Mouse (Mus musculus) limb, embryonic 13.5 days (tissue): ENCODE measurements around the gene Tmco4. TPM values are rescaled to one million over a fixed set of nuclear protein-coding genes. Genes with fewer than 3 reads are reported as not detected.

Experiments
- ATAC-seq: fragments of 200-750 bp; cut with Nextera tagmentation; 2 replicates; pipeline ENCODE4 v1.8.0; 2017; ENCODE audit warnings: low read depth, moderate number of reproducible peaks, moderate TSS enrichment; ENCODE audit not compliant: low FRiP score
- H3K27ac ChIP-seq: fragments of 300-500 bp; sonication (generic); 2 replicates; pipeline ENCODE4 v1.5.1; 2015; ENCODE audit warnings: inconsistent platforms, mild to moderate bottlenecking, moderate library complexity
- H3K27me3 ChIP-seq: fragments of 300-500 bp; sonication (generic); 2 replicates; pipeline ENCODE4 v1.6.1; 2015; ENCODE audit warnings: mild to moderate bottlenecking, inconsistent platforms
- H3K36me3 ChIP-seq: fragments of 300-500 bp; sonication (generic); 2 replicates; pipeline ENCODE4 v1.6.1; 2015; ENCODE audit warnings: inconsistent platforms, mild to moderate bottlenecking, moderate library complexity
- H3K4me1 ChIP-seq: fragments of 300-500 bp; sonication (generic); 2 replicates; pipeline ENCODE4 v1.6.1; 2015; ENCODE audit warnings: inconsistent platforms
- H3K4me2 ChIP-seq: fragments of 300-500 bp; sonication (generic); replicated peaks from 2 replicates; pipeline ENCODE4 v1.6.1; 2015; ENCODE audit warnings: inconsistent platforms, mild to moderate bottlenecking, moderate library complexity
- H3K4me3 ChIP-seq: fragments of 300-500 bp; sonication (generic); 2 replicates; pipeline ENCODE4 v1.5.1; 2015; ENCODE audit warnings: moderate library complexity, mild to moderate bottlenecking, inconsistent platforms
- H3K9ac ChIP-seq: fragments of 300-500 bp; sonication (generic); 2 replicates; pipeline ENCODE4 v1.6.1; 2015; ENCODE audit warnings: mild to moderate bottlenecking, inconsistent platforms
- H3K9me3 ChIP-seq: fragments of 300-500 bp; sonication (generic); 2 replicates; pipeline ENCODE4 v1.6.1; 2016; ENCODE audit warnings: inconsistent platforms
- WGBS: fragments of 180-500 bp; shearing (Covaris S2); methylation state at CpG from one replicate; pipeline ENCODE4 v1.1.7; 2015; 5-methylcytosine and 5-hydroxymethylcytosine counted together
- polyA plus RNA-seq: library from polyadenylated mRNA; unstranded; fragments of >200 nt; fragmentation: Nextera tagmentation; extraction: Ambion mirVana; gene quantifications from 2 replicates; pipeline ENCODE4 v1.2.1, GENCODE M21; 2015

Tmco4 gene
- polyA plus RNA-seq, 1 experiment from 2014 or later = 3.7 TPM

DNA sequence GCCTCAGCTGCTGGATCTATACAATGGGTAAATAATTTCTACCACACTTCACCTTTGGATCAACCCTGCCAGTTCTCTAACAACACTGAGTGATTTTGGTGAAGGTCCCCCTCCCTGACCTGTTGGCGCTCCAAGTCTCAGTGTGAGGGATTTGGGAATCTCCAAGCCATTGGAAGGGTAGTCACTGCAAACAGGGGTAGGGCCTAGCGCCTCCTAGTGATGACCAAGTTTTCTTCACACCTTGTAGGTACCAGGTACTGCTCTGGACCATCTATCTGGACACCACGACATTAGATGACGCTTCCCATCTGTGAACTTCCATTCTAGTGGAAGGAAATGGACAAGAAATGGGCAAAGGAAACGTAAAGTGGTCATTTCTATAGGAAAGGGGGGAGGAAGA, 103.2 kb downstream of the Tmco4 start:
- no peaks in the 10 kb centered on the region for H3K36me3 ChIP-seq
- H3K27me3 ChIP-seq = peaks cover 68% of the 10 kb centered on the region
- H3K4me2 ChIP-seq = peak overlapping the region; percentile 94
- no peak overlapping the region for H3K27ac ChIP-seq
- peaks cover 18% of the 10 kb centered on the region for H3K4me1 ChIP-seq
- no peaks in the 10 kb centered on the region for H3K9me3 ChIP-seq
- ATAC-seq = no peak
- peak overlapping the region; percentile 67 for H3K4me3 ChIP-seq
- H3K9ac ChIP-seq = no peak overlapping the region
- 15% methylated on average over 5 of the region's 5 CpGs for WGBS

DNA sequence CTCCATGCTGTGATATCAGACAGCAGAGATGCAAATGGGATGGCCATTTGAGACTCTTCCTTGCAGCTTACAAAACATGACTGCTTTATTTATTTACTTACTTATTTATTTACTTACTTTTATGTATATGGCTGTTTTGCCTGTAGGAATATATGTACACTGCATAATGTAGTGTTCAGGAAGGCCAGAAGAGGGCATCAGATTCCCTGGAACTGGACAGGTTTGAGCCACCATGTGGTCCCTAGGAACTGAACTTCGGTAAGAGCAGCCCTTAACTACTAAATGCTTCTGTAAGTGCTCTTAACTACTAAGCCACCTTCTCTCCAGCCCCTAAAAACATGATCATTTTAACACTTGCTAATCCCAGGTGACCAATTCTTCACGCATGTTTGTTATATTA, 105.6 kb downstream of the Tmco4 start:
- no peak for ATAC-seq
- Histone ChIP-seq H3K27me3 (peaks cover 44% of the 10 kb centered on the region), H3K9ac (no peak overlapping the region), H3K27ac (no peak overlapping the region), H3K4me1 (peaks cover 28% of the 10 kb centered on the region), H3K4me2 (no peak overlapping the region), H3K36me3 (peaks cover 14% of the 10 kb centered on the region; the same call in 1 of the 2 replicates), H3K4me3 (no peak overlapping the region), H3K9me3 (no peaks in the 10 kb centered on the region)
- 24% methylated on average over 2 of the region's 2 CpGs for WGBS

DNA sequence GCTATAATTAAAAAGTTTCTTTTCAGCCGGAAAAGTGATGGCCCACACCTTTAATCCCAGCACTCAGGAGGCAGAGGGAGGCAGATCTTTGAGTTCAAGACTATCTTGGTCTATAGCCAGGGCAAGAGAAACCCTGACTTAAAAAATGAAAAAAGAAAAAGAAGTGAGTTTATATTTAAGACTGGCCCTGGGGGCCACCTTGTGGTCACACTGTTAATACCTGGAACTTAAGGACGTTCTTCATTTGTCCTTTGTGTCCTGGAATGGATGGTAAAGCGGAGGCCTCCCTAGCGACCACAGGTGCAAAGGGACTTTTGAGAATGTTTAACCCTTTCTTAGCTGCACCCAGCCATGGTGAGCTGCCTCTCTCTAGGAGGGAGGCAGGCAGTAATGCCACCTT, 106.0 kb downstream of the Tmco4 start:
- H3K4me1 ChIP-seq = peaks cover 32% of the 10 kb centered on the region
- H3K27ac ChIP-seq = no peak overlapping the region
- H3K9ac ChIP-seq = no peak overlapping the region
- no peak overlapping the region for H3K4me3 ChIP-seq
- peaks cover 40% of the 10 kb centered on the region for H3K27me3 ChIP-seq
- H3K4me2 ChIP-seq = no peak overlapping the region
- no peak for ATAC-seq
- peaks cover 17% of the 10 kb centered on the region; the same call in 1 of the 2 replicates for H3K36me3 ChIP-seq
- 15% methylated on average over 4 of the region's 4 CpGs for WGBS
- H3K9me3 ChIP-seq = no peaks in the 10 kb centered on the region

DNA sequence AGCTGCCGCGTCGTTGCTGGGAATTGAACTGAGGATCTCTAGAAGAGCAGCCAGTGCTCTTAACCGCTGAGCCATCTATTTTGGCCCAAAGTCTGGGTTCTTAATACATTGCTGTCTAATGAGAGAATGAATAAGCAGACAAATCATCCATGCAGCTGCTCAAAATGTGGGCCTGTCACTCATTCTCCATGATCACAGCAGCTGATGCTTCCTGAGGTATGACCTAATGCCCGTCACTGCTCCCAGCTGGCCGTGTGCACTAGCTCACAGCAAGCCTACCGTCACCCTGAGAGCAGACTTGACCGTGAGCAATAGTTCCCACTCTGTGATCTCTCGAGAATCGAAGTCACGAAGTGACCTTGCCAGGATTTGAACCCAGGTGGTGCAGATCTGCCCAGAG, 106.8 kb downstream of the Tmco4 start:
- no peak for ATAC-seq
- Histone ChIP-seq H3K27ac (no peak overlapping the region), H3K27me3 (peaks cover 34% of the 10 kb centered on the region), H3K36me3 (peaks cover 20% of the 10 kb centered on the region), H3K4me3 (no peak overlapping the region), H3K4me2 (no peak overlapping the region), H3K9me3 (no peaks in the 10 kb centered on the region), H3K4me1 (peaks cover 29% of the 10 kb centered on the region), H3K9ac (no peak overlapping the region)
- whole genome bisulfite sequencing = 72% methylated on average over 11 of the region's 11 CpGs

DNA sequence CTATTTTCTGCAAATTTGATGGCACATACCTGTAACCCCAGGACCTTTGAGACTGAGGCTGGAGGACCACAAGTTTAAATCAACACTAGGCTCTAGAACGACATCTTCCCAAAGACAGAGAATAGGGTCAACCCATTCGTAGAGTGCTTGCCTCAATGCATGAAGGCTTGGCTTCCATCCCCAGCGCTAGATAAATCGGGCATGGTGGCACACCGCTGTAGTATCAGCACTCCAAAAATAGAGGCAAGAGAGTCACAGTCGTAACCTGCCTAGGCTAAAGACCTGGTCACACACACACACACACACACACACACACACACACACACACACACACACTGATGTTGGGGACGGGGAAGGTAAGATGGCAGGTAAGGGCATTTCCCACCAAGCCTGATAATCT, 107.6 kb downstream of the Tmco4 start:
- no peak overlapping the region for H3K4me2 ChIP-seq
- H3K36me3 ChIP-seq = peaks cover 28% of the 10 kb centered on the region
- H3K4me1 ChIP-seq = peaks cover 22% of the 10 kb centered on the region
- no peaks in the 10 kb centered on the region for H3K9me3 ChIP-seq
- H3K27me3 ChIP-seq = peaks cover 34% of the 10 kb centered on the region
- no peak overlapping the region for H3K9ac ChIP-seq
- 90% methylated on average over 7 of the region's 7 CpGs for WGBS
- ATAC-seq = no peak
- H3K4me3 ChIP-seq = no peak overlapping the region
- H3K27ac ChIP-seq = no peak overlapping the region

DNA sequence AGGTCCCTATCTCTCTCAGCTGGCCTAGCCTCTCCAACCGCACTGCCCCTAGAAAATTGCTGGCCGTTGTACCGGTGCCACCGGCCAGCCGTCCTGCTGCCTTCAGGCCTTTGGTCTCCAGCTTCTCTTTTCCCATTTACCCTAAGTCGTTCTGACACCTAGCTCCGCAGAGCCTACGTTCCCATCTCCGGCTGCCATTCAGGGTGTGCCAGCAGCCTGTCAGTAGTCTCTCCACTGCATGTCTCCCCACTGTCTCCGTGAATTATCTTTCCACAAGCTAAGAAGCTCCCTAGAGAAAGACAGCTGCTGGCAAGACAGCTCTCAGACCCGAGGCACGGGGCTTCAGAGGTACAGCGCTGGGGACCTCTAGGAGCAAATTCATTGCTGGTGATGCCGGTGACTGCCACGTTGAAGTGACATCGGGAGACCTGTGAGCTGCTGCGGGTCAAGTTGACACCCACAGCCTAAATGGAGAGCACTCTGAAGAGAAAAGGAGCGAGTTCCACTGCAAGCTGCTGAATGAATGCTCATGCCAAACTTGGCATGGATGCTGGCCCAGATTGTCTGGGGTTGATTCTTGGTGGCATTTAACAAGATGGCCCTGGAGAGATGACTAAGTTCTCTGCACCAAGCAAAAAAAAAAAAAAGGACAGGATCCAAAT, 108.7 kb downstream of the Tmco4 start:
- H3K27ac ChIP-seq = no peak overlapping the region
- no peaks in the 10 kb centered on the region for H3K9me3 ChIP-seq
- H3K4me1 ChIP-seq = peaks cover 22% of the 10 kb centered on the region
- peaks cover 25% of the 10 kb centered on the region for H3K27me3 ChIP-seq
- H3K4me2 ChIP-seq = no peak overlapping the region
- no peak overlapping the region for H3K9ac ChIP-seq
- WGBS = 76% methylated on average over 18 of the region's 18 CpGs
- H3K4me3 ChIP-seq = no peak overlapping the region
- H3K36me3 ChIP-seq = peaks cover 30% of the 10 kb centered on the region
- no peak for ATAC-seq

DNA sequence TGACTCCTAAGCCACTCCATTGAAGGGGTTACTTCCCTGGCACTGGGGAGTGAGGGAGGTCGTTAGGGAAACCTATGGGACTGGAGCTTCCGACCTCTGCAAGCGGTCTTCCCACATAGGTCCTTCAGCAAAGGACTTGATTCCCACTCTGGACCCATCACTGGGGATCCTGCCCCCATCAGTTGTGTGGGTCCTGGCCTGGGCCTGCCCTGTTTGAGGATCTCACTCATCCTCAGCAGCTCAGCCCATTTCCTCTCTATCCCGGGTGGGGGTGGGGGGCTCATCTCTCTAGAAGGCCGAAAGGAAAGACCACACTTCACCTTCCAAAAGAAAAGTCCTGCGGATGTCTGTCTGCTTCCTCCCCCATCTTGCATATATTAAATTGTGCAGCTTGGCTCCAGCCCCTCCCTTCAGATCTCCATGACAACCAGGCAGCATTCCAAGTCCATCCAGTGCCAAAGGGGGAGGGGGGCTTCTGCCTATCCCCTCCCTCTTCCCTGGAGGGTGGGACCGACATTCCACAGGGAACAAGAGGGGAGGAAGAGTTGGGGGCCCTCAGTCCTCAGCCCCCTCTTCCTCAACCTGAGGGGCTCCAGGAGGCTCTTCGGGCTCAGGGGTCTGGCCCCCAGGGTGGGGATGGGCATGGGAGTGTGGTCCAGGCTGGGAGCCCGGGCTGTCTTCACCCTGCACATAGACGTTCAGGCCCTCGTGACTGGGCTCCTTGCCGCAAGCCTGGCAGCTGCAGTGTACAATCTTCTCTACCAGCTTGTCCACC, 110.3 kb downstream of the Tmco4 start:
- no peak for ATAC-seq
- peaks cover 30% of the 10 kb centered on the region for H3K36me3 ChIP-seq
- H3K27me3 ChIP-seq = peaks cover 11% of the 10 kb centered on the region; the same call in 1 of the 2 replicates
- H3K9ac ChIP-seq = peak overlapping the region; percentile 50; the same call in 1 of the 2 replicates
- no peak overlapping the region for H3K4me3 ChIP-seq
- peaks cover 31% of the 10 kb centered on the region for H3K4me1 ChIP-seq
- no peaks in the 10 kb centered on the region for H3K9me3 ChIP-seq
- WGBS = 41% methylated on average over 12 of the region's 12 CpGs
- H3K27ac ChIP-seq = no peak overlapping the region; the same call in 1 of the 2 replicates
- H3K4me2 ChIP-seq = peak overlapping the region; percentile 30; the same call in 1 of the 2 replicates

DNA sequence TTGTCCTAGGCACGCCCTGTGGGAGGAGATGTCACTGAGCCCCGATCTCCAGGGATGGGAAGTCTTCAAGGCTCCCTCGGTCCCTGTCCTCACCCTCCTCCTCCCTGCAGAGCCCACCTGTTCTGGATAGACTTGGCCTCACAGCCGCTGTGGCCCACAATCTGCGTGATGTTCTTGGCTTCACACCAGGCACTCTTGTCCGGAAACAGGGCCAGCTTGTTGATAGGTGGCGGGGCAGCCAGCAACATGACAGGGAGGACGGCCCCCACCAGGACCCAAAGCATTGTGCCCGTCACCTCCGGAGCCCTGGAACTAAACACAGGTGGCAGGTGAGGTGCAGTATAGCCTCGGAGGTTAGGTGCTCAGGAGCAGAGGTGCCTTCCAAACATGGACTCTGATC, 112.6 kb downstream of the Tmco4 start:
- H3K4me2 ChIP-seq = no peak overlapping the region
- no peak overlapping the region for H3K27ac ChIP-seq
- peaks cover 48% of the 10 kb centered on the region for H3K4me1 ChIP-seq
- peaks cover 11% of the 10 kb centered on the region; the same call in 1 of the 2 replicates for H3K27me3 ChIP-seq
- H3K36me3 ChIP-seq = peaks cover 35% of the 10 kb centered on the region
- no peak for ATAC-seq
- H3K9me3 ChIP-seq = no peaks in the 10 kb centered on the region
- H3K9ac ChIP-seq = 0 out of 2 replicates have a peak overlapping the region, but pooled peaks have one; percentile 2
- 74% methylated on average over 11 of the region's 11 CpGs for WGBS
- H3K4me3 ChIP-seq = no peak overlapping the region

DNA sequence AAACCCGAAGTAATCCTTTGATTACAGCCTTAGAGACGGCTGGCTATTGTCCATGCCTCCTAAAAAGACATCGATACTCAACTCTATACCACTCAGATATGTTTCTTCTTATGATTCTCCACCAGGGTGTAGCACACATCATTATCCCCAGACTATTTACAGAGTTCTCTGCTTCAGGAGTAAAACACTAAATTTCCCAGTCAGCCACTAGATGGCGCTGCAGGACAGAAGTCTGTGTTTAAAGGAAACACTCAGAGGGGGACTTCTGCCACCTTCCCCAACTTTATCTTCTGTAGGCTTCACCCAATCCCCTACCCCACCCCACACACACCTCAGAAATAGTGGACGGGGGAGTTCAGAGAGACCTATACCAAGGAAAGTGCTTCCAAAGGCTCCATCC, 113.3 kb downstream of the Tmco4 start:
- ATAC-seq = no peak; the same call in 1 of the 2 replicates
- H3K36me3 ChIP-seq = peaks cover 38% of the 10 kb centered on the region
- H3K9ac ChIP-seq = no peak overlapping the region
- no peak overlapping the region for H3K27ac ChIP-seq
- WGBS = 22% methylated on average over 5 of the region's 5 CpGs
- peaks cover 55% of the 10 kb centered on the region for H3K4me1 ChIP-seq
- no peaks in the 10 kb centered on the region for H3K9me3 ChIP-seq
- peaks cover 16% of the 10 kb centered on the region; the same call in 1 of the 2 replicates for H3K27me3 ChIP-seq
- H3K4me2 ChIP-seq = no peak overlapping the region
- no peak overlapping the region for H3K4me3 ChIP-seq

DNA sequence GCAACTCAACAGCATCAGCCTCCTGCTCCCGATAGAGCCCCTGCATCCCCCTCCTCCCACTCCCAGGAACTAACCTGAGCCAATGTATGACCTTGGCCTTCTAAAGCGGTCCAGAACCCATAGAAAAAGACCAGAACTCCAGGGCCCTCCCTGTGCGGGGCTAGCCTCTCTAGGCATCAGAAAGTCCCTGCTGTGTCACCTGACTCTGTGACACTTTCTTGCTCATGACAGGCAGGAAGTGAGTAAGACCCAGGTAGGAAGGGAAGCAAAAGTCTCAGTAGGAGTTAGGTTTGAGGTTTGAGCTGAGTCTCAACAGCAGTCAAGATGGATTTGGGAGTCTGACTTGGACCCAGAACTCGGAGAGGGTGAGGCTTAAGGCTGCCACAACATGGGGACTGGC, 114.3 kb downstream of the Tmco4 start:
- Histone ChIP-seq H3K27me3 (peaks cover 16% of the 10 kb centered on the region; the same call in 1 of the 2 replicates), H3K4me2 (no peak overlapping the region), H3K4me3 (no peak overlapping the region), H3K27ac (no peak overlapping the region), H3K36me3 (peaks cover 37% of the 10 kb centered on the region), H3K9ac (no peak overlapping the region), H3K4me1 (peaks cover 64% of the 10 kb centered on the region), H3K9me3 (no peaks in the 10 kb centered on the region)
- 60% methylated on average over 4 of the region's 4 CpGs for WGBS
- no peak for ATAC-seq

DNA sequence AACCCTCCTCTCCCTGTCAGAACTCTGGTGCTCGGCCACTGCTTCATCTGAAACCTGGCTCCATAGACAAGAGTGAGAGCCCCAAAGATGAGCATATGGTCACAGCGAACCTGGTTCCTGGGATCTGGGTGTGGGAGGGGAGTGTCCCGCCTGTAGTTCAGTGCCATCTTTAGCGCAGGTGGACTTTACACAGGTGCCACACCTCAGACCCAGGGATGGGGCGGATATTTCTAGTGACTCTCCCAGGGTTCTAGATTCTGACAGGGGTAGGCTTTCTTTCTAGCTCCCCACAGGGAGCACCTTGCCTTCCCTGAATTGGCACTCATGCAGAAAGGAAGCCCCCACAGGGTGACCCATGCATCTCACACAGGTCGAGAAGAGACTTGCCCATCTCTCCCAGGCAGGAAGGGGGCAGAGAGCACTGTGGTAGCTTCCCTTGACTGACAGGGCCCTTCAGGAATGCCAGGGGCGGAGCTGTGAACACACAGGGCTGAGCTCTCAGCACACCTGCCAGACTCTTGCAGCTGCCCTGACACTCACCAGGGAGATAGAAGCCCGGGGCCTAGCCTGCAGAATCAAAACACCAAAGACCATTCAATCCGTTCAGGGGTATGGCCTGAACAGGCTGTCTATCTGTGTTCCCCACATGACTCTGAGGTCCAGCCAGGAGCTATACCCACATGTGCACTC, 116.4 kb downstream of the Tmco4 start:
- Histone ChIP-seq H3K4me3 (peak overlapping the region; percentile 0; the same call in 1 of the 2 replicates), H3K4me2 (peak overlapping the region; percentile 91), H3K9me3 (no peaks in the 10 kb centered on the region), H3K4me1 (peaks cover 53% of the 10 kb centered on the region), H3K27ac (0 out of 2 replicates have a peak overlapping the region, but pooled peaks have one; percentile 2), H3K36me3 (peaks cover 21% of the 10 kb centered on the region), H3K9ac (no peak overlapping the region), H3K27me3 (peaks cover 29% of the 10 kb centered on the region)
- 55% methylated on average over 9 of the region's 9 CpGs for WGBS
- ATAC-seq = no peak
